Mouse (Mus musculus) heart, embryonic 13.5 days (tissue): Measurements from ENCODE around the gene Actg2. TPM values are rescaled to one million over a fixed set of nuclear protein-coding genes. Genes with fewer than 3 reads are reported as not detected.
"Not testable (repeated sequence)": the region's sequence is repeated elsewhere in the genome, so short reads cannot be mapped to it uniquely, and the experiment has no call there.

ENCODE experiments used
- ATAC-seq: fragments of 200-750 bp; cut with Nextera tagmentation; 2 replicates; pipeline ENCODE4 v1.8.0; 2017; ENCODE audit warnings: moderate TSS enrichment; ENCODE audit not compliant: insufficient number of reproducible peaks, low FRiP score, low TSS enrichment; ENCODE audit errors: extremely low read depth
- H3K27ac ChIP-seq: fragments of 300-500 bp; sonication (generic); replicated peaks from 2 replicates; pipeline ENCODE4 v1.5.1; 2015; ENCODE audit warnings: moderate library complexity, mild to moderate bottlenecking, inconsistent platforms
- H3K27me3 ChIP-seq: fragments of 300-500 bp; sonication (generic); replicated peaks from 2 replicates; pipeline ENCODE4 v1.6.1; 2015; ENCODE audit warnings: mild to moderate bottlenecking, inconsistent platforms
- H3K36me3 ChIP-seq: fragments of 300-500 bp; sonication (generic); 2 replicates; pipeline ENCODE4 v1.6.1; 2015; ENCODE audit warnings: mild to moderate bottlenecking, inconsistent platforms
- H3K4me1 ChIP-seq: fragments of 300-500 bp; sonication (generic); 2 replicates; pipeline ENCODE4 v1.6.1; 2015; ENCODE audit warnings: inconsistent platforms
- H3K4me2 ChIP-seq: fragments of 300-500 bp; sonication (generic); 2 replicates; pipeline ENCODE4 v1.6.1; 2015; ENCODE audit warnings: inconsistent platforms, mild to moderate bottlenecking, moderate library complexity
- H3K4me3 ChIP-seq: fragments of 300-500 bp; sonication (generic); 2 replicates; pipeline ENCODE4 v1.5.1; 2015; ENCODE audit warnings: moderate library complexity, mild to moderate bottlenecking, inconsistent platforms
- H3K9ac ChIP-seq: fragments of 300-500 bp; sonication (generic); 2 replicates; pipeline ENCODE4 v1.6.1; 2015; ENCODE audit warnings: inconsistent platforms, mild to moderate bottlenecking, moderate library complexity
- H3K9me3 ChIP-seq: fragments of 300-500 bp; sonication (generic); 2 replicates; pipeline ENCODE4 v1.6.1; 2016; ENCODE audit warnings: inconsistent platforms
- WGBS: fragments of 180-500 bp; shearing (Covaris S2); methylation state at CpG from one replicate; pipeline ENCODE4 v1.1.7; 2015; ENCODE audit warnings: mixed read lengths; 5-methylcytosine and 5-hydroxymethylcytosine counted together
- polyA plus RNA-seq: library from polyadenylated mRNA; unstranded; fragments of >200 nt; fragmentation: Nextera tagmentation; extraction: Ambion mirVana; gene quantifications from 2 replicates; pipeline ENCODE4 v1.2.1, GENCODE M21; 2015

Gene Actg2
- polyA plus RNA-seq: 15.2 and 20.7 TPM in 2 replicates

GRCm38 (mm10) chr6:83536028-83536794 lies at the start of gene Actg2:
Gene Actg2, minus strand, starts transcription at chr6:83536265.
- ATAC-seq: no peak
- Histone ChIP-seq H3K4me2 (no peak within 1 kb of the TSS), H3K27me3 (peaks cover 4% of the 10 kb centered on the region; the same call in 1 of the 2 replicates), H3K4me3 (no peak within 1 kb of the TSS), H3K9me3 (no peaks in the 10 kb centered on the region), H3K36me3 (no peaks in the 10 kb centered on the region), H3K4me1 (peaks cover 18% of the 10 kb centered on the region), H3K9ac (no peak within 1 kb of the TSS), H3K27ac (peak within 1 kb of the TSS; percentile 53)
- WGBS: 61% methylated on average over 12 of the region's 12 CpGs

GRCm38 (mm10) chr6:83585328-83585727 lies 49.3 kb upstream of the Actg2 start:
- H3K4me3 ChIP-seq, H3K4me1 ChIP-seq, H3K36me3 ChIP-seq, H3K27ac ChIP-seq, H3K9ac ChIP-seq, H3K4me2 ChIP-seq, ATAC-seq, H3K9me3 ChIP-seq: not testable (repeated sequence)
- H3K27me3 ChIP-seq: peaks cover 24% of the 10 kb centered on the region
- 84% methylated on average over 9 of the region's 9 CpGs for WGBS

- Histone ChIP-seq H3K9ac (no peak overlapping the region), H3K9me3 (no peaks in the 10 kb centered on the region), H3K27me3 (peaks cover 36% of the 10 kb centered on the region), H3K4me1 (no peaks in the 10 kb centered on the region), H3K27ac (no peak overlapping the region), H3K4me2 (no peak overlapping the region), H3K4me3 (no peak overlapping the region), H3K36me3 (no peaks in the 10 kb centered on the region)
- 67% methylated on average over 2 of the region's 2 CpGs for WGBS
- ATAC-seq: no peak
Measured at GRCm38 (mm10) chr6:83583591-83583990, 47.5 kb upstream of the Actg2 start.

- Histone ChIP-seq H3K9me3 (no peaks in the 10 kb centered on the region), H3K27ac (no peak overlapping the region), H3K4me3 (no peak overlapping the region), H3K4me2 (no peak overlapping the region), H3K4me1 (no peaks in the 10 kb centered on the region), H3K27me3 (peaks cover 41% of the 10 kb centered on the region), H3K9ac (no peak overlapping the region), H3K36me3 (no peaks in the 10 kb centered on the region)
- under 1% methylated on average over 6 of the region's 6 CpGs for WGBS
- no peak for ATAC-seq
Measured at GRCm38 (mm10) chr6:83582938-83583270, 46.8 kb upstream of the Actg2 start.

GRCm38 (mm10) chr6:83582135-83582937 lies 46.3 kb upstream of the Actg2 start:
- Histone ChIP-seq H3K4me2 (no peak overlapping the region), H3K36me3 (no peaks in the 10 kb centered on the region), H3K27ac (no peak overlapping the region), H3K4me1 (no peaks in the 10 kb centered on the region), H3K9ac (0 out of 2 replicates have a peak overlapping the region, but pooled peaks have one; percentile 5), H3K9me3 (no peaks in the 10 kb centered on the region), H3K4me3 (no peak overlapping the region), H3K27me3 (peaks cover 41% of the 10 kb centered on the region)
- no peak for ATAC-seq
- 49% methylated on average over 20 of the region's 20 CpGs for WGBS

GRCm38 (mm10) chr6:83577534-83577933 lies 41.5 kb upstream of the Actg2 start:
- no peaks in the 10 kb centered on the region for H3K36me3 ChIP-seq
- H3K4me1 ChIP-seq: peaks cover 4% of the 10 kb centered on the region
- no peak overlapping the region for H3K27ac ChIP-seq
- no peak overlapping the region for H3K4me3 ChIP-seq
- no peak overlapping the region for H3K4me2 ChIP-seq
- no peaks in the 10 kb centered on the region for H3K9me3 ChIP-seq
- no peak overlapping the region for H3K9ac ChIP-seq
- no peak for ATAC-seq
- peaks cover 43% of the 10 kb centered on the region for H3K27me3 ChIP-seq

- H3K9ac ChIP-seq: no peak overlapping the region
- 66% methylated on average over 4 of the region's 4 CpGs for WGBS
Measured at GRCm38 (mm10) chr6:83575609-83576008, 39.5 kb upstream of the Actg2 start.

GRCm38 (mm10) chr6:83572671-83573070 lies 36.6 kb upstream of the Actg2 start, which contains the start of gene Stambp:
Gene Stambp, minus strand, starts transcription at chr6:83572729.
- 0% methylated on average over 9 of the region's 11 CpGs for WGBS
- H3K4me3 ChIP-seq: peak within 1 kb of the TSS; percentile 81
- H3K9me3 ChIP-seq: no peaks in the 10 kb centered on the region
- peak within 1 kb of the TSS; percentile 91 for H3K4me2 ChIP-seq
- peak within 1 kb of the TSS; percentile 70 for H3K27ac ChIP-seq
- peaks cover 14% of the 10 kb centered on the region; the same call in 1 of the 2 replicates for H3K27me3 ChIP-seq
- H3K4me1 ChIP-seq: peaks cover 20% of the 10 kb centered on the region
- peaks cover 14% of the 10 kb centered on the region for H3K36me3 ChIP-seq
- H3K9ac ChIP-seq: peak within 1 kb of the TSS; percentile 86
- ATAC-seq: peak; percentile 9; the same call in 1 of the 2 replicates

More at GRCm38 (mm10) chr6:83575609-83576008, 39.5 kb upstream of the Actg2 start:
- H3K27me3 ChIP-seq: peaks cover 31% of the 10 kb centered on the region
- peaks cover 13% of the 10 kb centered on the region for H3K4me1 ChIP-seq
- H3K4me3 ChIP-seq: no peak overlapping the region
- no peaks in the 10 kb centered on the region for H3K36me3 ChIP-seq
- no peak for ATAC-seq
- H3K4me2 ChIP-seq: no peak overlapping the region
- no peaks in the 10 kb centered on the region for H3K9me3 ChIP-seq
- H3K27ac ChIP-seq: no peak overlapping the region

GRCm38 (mm10) chr6:83571840-83572667 lies 36.0 kb upstream of the Actg2 start:
- Histone ChIP-seq H3K27ac (peak overlapping the region; percentile 70), H3K4me3 (peak overlapping the region; percentile 81), H3K4me1 (peaks cover 24% of the 10 kb centered on the region), H3K9ac (peak overlapping the region; percentile 86), H3K9me3 (no peaks in the 10 kb centered on the region), H3K36me3 (peaks cover 15% of the 10 kb centered on the region), H3K4me2 (peak overlapping the region; percentile 91), H3K27me3 (peaks cover 14% of the 10 kb centered on the region; the same call in 1 of the 2 replicates)
- 6% methylated on average over 37 of the region's 37 CpGs for WGBS
- ATAC-seq: peak; percentile 87

GRCm38 (mm10) chr6:83568901-83569862 lies 33.1 kb upstream of the Actg2 start:
- Histone ChIP-seq H3K4me1 (peaks cover 30% of the 10 kb centered on the region), H3K9ac (0 out of 2 replicates have a peak overlapping the region, but pooled peaks have one; percentile 14), H3K27ac (no peak overlapping the region), H3K36me3 (peaks cover 30% of the 10 kb centered on the region), H3K27me3 (no peaks in the 10 kb centered on the region), H3K4me3 (no peak overlapping the region), H3K4me2 (no peak overlapping the region), H3K9me3 (no peaks in the 10 kb centered on the region)
- WGBS: 63% methylated on average over 20 of the region's 20 CpGs
- no peak; the same call in 1 of the 2 replicates for ATAC-seq
